Mouse (Mus musculus) T-helper 1 cell (primary cell): ENCODE data around the gene Gramd1b.

Experiments
- in situ Hi-C: fragments of 300-600 bp; cut with MboI, MseI; formaldehyde crosslinking; loops from one replicate; pipeline ENCODE4 v1.15.1; 2025; ENCODE audit warnings: high pct_unique_total_duplicates

Gene Gramd1b

GRCm38 (mm10) chr9:40374052-40374451 is 157.1 kb downstream of the Gramd1b start:
- in situ Hi-C loops: no loop called here

- in situ Hi-C loops: no loop called here
These were observed 161.0 kb downstream of the Gramd1b start for GRCm38 (mm10) chr9:40370151-40370550.

GRCm38 (mm10) chr9:40366795-40367194 is 164.4 kb downstream of the Gramd1b start:
- in situ Hi-C loops: no loop called here

- in situ Hi-C loops: no loop called here
These were observed 166.9 kb downstream of the Gramd1b start for GRCm38 (mm10) chr9:40364312-40364711.

GRCm38 (mm10) chr9:40361970-40362369 is 169.2 kb downstream of the Gramd1b start:
- in situ Hi-C loops: no loop called here

- in situ Hi-C loops: no loop called here
These were observed 172.7 kb downstream of the Gramd1b start for GRCm38 (mm10) chr9:40358408-40358896.

- in situ Hi-C loops: no loop called here
These were observed 174.3 kb downstream of the Gramd1b start for GRCm38 (mm10) chr9:40356768-40357446.

- in situ Hi-C loops: no loop called here
These were observed 174.8 kb downstream of the Gramd1b start for GRCm38 (mm10) chr9:40356368-40356767.

GRCm38 (mm10) chr9:40355406-40355805 is 175.8 kb downstream of the Gramd1b start:
- in situ Hi-C loops: no loop called here

- in situ Hi-C loops: no loop called here
These were observed 177.6 kb downstream of the Gramd1b start for GRCm38 (mm10) chr9:40353596-40353995.

- in situ Hi-C loops: no loop called here
These were observed 180.5 kb downstream of the Gramd1b start for GRCm38 (mm10) chr9:40350640-40351039.

GRCm38 (mm10) chr9:40350052-40350451 is 181.1 kb downstream of the Gramd1b start:
- in situ Hi-C loops: no loop called here

GRCm38 (mm10) chr9:40349554-40349953 is 181.6 kb downstream of the Gramd1b start:
- in situ Hi-C loops: no loop called here

GRCm38 (mm10) chr9:40348714-40349233 is 182.4 kb downstream of the Gramd1b start:
- in situ Hi-C loops: no loop called here

- in situ Hi-C loops: no loop called here
These were observed 184.8 kb downstream of the Gramd1b start for GRCm38 (mm10) chr9:40346232-40346984.

- in situ Hi-C loops: no loop called here
These were observed 185.5 kb downstream of the Gramd1b start for GRCm38 (mm10) chr9:40345493-40346231.

- in situ Hi-C loops: no loop called here
These were observed 186.2 kb downstream of the Gramd1b start for GRCm38 (mm10) chr9:40344801-40345492.

- in situ Hi-C loops: no loop called here
These were observed 187.4 kb downstream of the Gramd1b start for GRCm38 (mm10) chr9:40343828-40344227.

GRCm38 (mm10) chr9:40343053-40343652 is 188.0 kb downstream of the Gramd1b start:
- in situ Hi-C loops: no loop called here

- in situ Hi-C loops: no loop called here
These were observed 189.1 kb downstream of the Gramd1b start for GRCm38 (mm10) chr9:40342101-40342500.

GRCm38 (mm10) chr9:40339578-40339977 is 191.6 kb downstream of the Gramd1b start:
- in situ Hi-C loops: no loop called here
